Mouse (Mus musculus): Measurements from ENCODE around the gene Slc25a4. TPM values are rescaled to one million over a fixed set of nuclear protein-coding genes. Genes with fewer than 3 reads are reported as not detected.
"Not testable (repeated sequence)": the region's sequence is repeated elsewhere in the genome, so short reads cannot be mapped to it uniquely, and the experiment has no call there.

The Slc25a4 gene
- 100 to 1,000 TPM; 542 to 549 TPM for total RNA-seq (2021)
- long read RNA-seq, transcript Slc25a4-201 (4 exons, 1,925 nt), result major isoform, 995 of 1,135 reads
- long read RNA-seq, partial matches to known transcripts, result 8 of 1,135 reads
- long read RNA-seq, other reads (novel, unspliced or antisense), result 132 of 1,135 reads

GRCm38 (mm10) chr8:46210404-46211315, at the start of gene Slc25a4:
TSS of gene Slc25a4 (minus strand) at chr8:46211284.
- DNase-seq (ENCODE audit: low spot score in 2 of 2), result peak; percentile 96

DNA sequence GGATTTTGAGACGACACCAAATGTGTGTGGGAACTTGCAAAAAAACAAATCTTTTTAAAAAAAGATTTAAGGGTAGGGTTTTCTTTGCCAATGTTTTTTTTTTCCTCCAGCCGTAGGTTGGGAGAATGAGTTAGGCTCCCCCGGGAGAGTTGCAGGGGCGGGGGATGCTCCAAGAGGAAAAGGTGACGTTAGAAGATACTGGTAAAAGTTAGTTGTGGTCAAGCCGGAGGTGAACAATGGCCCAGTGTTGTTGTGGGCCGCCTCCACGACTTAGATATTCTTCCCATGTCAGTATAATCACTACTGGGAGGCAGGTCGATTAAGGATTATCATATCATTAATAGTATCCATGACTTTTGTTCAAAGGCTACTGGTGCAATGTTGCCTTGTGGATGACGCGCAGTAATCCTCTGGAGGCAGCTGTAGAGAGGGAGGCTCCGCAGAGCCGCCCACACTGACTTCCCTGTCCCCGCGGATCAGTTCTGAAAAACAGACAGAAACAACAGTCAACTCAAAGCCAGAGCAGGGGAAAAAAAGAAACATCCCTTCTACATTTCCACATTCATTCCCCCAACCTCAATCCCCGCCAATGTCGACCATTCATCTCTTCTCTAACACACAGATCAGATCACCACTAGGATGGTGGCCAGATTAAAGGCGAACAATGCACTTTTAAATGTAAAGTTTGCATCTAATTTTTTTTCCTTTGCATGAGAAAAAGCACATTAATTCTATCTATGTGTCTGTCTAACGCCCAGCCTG, 47.0 kb upstream of the Slc25a4 start:
- DNase-seq (ENCODE audit: low spot score in 2 of 2), result no peak

- no peak for DNase-seq (ENCODE audit: low spot score in 2 of 2)
Measured at GRCm38 (mm10) chr8:46252456-46252855, 41.4 kb upstream of the Slc25a4 start.

DNA sequence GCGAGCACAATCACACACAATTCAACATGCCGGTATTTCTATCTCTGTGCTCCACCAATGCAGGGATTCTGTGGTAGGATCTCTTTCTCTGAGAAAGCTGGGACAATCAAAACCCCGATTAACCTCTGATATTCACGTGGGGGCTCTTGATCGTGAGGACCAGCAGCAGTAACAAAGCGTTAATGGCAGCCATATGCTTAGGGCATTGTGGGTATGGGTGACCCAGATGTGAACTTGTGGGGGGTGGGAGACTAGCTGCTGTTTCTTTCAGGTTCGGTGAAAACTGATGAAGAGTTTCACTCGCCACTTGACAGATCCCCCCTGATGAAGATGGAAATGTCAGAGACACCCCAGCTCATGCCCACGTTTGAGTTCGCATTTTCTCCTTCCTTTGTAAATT, 40.5 kb upstream of the Slc25a4 start:
- no peak for DNase-seq (ENCODE audit: low spot score in 2 of 2)

- DNase-seq (ENCODE audit: low spot score in 2 of 2), result no peak
Measured at GRCm38 (mm10) chr8:46246346-46246745, 35.3 kb upstream of the Slc25a4 start.

- no peak for DNase-seq (ENCODE audit: low spot score in 2 of 2)
Measured at GRCm38 (mm10) chr8:46242946-46243345, 31.9 kb upstream of the Slc25a4 start.

- peak; percentile 45 to 80 for DNase-seq (ENCODE audit: low spot score in 2 of 2)
Measured at GRCm38 (mm10) chr8:46241568-46242374, 30.7 kb upstream of the Slc25a4 start.

DNA sequence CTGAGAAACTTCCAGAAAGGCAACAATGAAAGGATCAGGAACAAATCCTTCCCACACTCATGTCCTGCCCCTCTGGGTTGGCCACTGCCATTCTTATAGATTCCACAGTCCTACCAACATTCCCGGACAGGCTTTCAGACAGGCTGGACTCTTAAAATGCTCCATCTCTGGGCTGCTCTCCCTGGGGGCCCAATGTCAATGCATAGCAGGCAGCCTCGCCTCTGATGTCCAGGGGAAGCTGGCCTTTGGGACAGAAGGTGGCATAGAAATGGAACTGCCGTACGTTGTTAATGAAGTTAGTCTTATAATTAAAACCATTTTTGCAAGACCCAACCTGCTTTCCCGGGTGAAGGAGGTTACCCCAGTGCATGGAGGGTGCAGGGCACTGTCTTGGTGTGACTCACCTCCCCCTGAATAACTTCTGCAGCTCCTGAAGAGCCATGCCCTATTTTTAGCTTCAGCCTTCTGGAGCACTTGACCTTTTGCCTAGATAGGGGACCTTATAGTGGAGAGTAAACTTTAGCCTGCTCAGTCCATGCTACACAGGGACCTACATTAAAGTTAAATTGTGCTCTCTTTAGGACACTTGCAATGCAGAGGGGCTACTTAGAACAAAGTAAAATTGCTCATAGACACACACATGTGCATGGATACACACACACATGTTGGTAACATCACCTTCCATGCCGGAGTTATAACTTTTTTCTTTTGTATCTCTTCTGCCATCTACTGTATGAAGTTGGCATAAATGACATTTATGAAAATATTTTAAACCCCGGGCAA, 25.5 kb upstream of the Slc25a4 start:
- no peak for DNase-seq (ENCODE audit: low spot score in 2 of 2)

DNA sequence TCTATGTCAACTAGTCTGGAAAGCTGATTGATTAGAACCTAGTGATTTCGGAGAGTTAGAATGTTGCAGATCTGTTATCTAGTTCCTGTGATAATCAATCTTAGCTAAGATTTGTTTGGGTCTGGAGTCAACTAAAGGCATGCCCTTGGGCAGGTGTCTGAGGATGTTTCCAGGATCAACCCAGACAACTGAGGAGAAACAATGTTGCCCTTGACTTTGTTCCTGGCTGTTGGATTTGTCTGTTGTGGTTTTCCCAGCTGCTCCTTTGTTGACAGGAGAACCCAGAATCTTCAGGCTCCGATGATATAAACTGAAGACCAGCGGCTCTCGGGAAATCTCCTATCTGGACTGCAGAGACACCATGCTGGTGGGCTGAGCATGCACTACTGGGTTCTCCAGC, 23.7 kb upstream of the Slc25a4 start:
- no peak for DNase-seq (ENCODE audit: low spot score in 2 of 2)

DNA sequence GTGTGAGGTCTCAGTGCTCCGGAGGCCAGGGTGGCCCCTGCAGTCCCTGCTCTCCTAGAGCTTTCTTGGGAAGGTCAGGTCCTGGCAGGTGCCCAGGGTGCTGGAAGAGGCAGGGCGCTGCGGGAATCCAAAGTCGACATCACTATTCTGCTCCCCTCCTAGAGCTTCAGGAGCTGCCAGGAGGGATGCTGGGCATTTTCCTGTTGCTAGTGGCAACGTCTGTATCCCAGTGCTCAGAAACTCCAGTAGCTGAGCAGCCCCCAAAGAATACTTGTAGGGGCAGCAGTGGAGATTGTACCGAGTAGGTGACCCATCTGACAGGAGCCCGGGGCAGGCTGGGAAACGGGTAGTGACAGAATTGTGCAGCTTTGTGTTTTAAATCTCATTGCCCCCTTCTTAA, 21.7 kb upstream of the Slc25a4 start:
- DNase-seq (ENCODE audit: low spot score in 2 of 2), result no peak

- not testable (repeated sequence) for DNase-seq (ENCODE audit: low spot score in 2 of 2)
Measured at GRCm38 (mm10) chr8:46231968-46232367, 20.9 kb upstream of the Slc25a4 start.

GRCm38 (mm10) chr8:46226622-46227021, 15.5 kb upstream of the Slc25a4 start:
- DNase-seq (ENCODE audit: low spot score in 2 of 2), result no peak

GRCm38 (mm10) chr8:46225501-46225900, 14.4 kb upstream of the Slc25a4 start:
- no peak for DNase-seq (ENCODE audit: low spot score in 2 of 2)

GRCm38 (mm10) chr8:46220566-46220965, 9.5 kb upstream of the Slc25a4 start:
- no peak for DNase-seq (ENCODE audit: low spot score in 2 of 2)

DNA sequence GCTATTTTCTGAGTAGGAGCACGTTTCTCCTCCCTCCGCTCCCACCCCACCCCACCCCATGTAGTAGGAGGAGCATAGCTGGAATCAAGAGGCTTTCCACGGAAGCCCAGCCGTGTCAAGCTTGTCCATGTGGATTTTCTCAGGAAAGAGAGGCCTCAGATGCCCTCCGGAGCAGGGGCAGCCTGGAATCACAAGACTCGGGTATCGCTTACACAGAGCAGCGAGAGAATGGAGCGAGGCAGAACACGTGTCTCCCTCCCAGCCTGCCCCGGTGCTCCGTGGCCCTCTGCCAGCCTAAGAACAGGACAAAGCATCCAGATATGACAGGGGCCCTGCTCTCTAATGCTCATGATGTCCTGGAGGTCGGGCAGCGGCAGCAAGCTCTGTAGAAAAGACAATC, 5.8 kb upstream of the Slc25a4 start:
- peak; percentile 52 to 67 for DNase-seq (ENCODE audit: low spot score in 2 of 2)

DNA sequence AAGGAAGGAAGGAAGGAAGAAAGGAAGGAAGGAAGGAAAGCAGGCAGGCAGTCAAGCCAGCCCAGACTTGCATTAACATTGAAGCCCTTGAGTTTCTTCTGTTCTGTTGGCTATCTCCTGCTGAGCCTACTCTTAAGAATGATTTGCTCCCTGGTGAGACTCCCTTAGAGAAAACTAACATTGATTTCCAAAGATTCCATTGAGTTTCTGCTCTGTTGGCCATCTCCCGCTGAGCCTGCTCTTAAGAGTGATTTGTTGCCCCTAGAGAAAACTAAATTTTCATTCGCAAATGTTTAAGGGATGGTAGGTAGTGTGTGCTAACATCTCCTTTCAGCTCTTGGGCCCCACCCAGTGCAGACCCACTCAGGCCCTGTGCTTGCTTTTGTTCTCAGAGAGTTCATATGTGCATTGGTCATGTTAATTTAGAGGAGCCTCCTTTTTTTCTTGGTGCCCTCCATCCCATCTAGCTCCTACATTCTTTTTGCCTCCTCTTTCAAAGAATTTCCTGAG, 2.9 kb upstream of the Slc25a4 start:
- DNase-seq (ENCODE audit: low spot score in 2 of 2), result no peak

- no peak for DNase-seq (ENCODE audit: low spot score in 2 of 2)
Measured at GRCm38 (mm10) chr8:46212194-46212593, 1.1 kb upstream of the Slc25a4 start.

DNA sequence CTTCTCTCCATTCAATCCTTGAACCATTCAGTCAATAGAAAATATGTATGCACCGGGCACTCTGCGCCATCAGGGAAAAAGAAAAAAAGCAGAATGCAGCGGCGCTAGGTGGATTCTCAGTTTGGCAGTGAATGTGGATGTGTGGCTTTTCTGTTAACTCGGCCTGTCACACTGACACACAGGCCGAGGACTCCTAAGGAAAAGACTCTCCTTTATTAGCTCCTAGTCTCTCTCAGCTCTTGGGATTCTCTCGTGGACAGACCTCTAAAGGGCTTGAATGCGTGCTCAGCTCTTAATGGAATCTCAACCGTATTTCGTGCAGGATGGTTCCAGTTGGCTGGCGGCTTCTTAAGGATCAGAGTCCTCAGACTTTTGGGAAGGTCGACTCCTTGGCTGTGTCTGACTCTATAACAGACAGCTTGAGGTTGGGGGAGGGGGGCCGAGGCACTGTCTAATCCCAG, 557 bp upstream of the Slc25a4 start:
- peak in 1 of 2 experiments; percentile 54 for DNase-seq (ENCODE audit: low spot score in 2 of 2)

DNA sequence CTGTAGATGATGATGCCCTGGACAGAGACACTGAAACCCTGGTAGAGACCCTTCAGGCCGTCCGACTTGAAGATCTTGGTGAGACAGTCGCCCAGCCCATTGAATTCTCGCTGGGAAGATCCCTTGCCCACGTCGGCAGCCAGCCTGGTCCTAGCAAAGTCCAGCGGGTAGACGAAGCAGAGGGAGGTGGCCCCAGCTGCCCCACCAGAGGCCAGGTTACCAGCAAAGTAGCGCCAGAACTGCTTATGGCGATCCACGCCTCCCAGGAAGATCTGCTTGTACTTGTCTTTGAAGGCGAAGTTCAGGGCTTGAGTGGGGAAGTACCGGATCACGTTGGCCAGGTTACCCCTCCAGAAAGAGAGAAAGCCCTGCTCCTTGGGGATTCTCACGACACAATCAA, 2.0 kb downstream of the Slc25a4 start:
- no peak for DNase-seq (ENCODE audit: low spot score in 2 of 2)

- DNase-seq (ENCODE audit: low spot score in 2 of 2), result peak in 1 of 2 experiments; percentile 51
Measured at GRCm38 (mm10) chr8:46208354-46208753, 2.7 kb downstream of the Slc25a4 start.

Measured in layer of hippocampus, adult 18-20 months (tissue).